Mouse (Mus musculus): ENCODE data around the gene Pdap1. TPM values are rescaled to one million over a fixed set of nuclear protein-coding genes. Genes with fewer than 3 reads are reported as not detected.
A peak's percentile ranks its signal among the peaks of the same experiment; 100 is the strongest.
"Not testable (repeated sequence)": the region's sequence is repeated elsewhere in the genome, so short reads cannot be mapped to it uniquely, and the experiment has no call there.

Gene Pdap1
- polyA plus RNA-seq, 1 experiment from 2014 or later: 60.9 TPM

DNA sequence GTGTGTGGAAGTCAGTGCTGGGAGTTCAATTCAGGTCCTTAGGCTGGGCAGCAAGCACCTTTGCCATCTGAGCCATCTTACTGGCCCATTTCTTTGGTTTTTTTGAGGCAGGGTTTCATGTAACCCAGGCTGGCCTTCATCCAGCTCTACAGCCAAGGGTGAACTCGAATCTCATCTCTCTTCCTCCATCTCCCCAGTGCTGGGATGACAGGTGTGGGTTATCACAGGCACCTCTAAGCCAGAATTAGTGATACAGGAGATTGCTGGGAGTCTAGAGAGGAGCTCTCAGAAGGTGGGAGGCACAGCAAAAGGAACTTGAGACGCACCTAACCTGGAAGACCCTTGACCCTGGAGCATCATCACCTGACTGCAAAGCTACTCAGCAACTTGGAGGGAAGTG is 26.6 kb downstream of the Pdap1 start:
- Histone ChIP-seq H3K27ac (replicated peaks in 1 of 2; ENCODE audit: control insufficient read depth in 1 of 2, insufficient read depth in 1 of 2, low read depth in 2 of 2, low read length in 2 of 2) (no peak overlapping the region), H3K27me3 (ENCODE audit: control insufficient read depth, insufficient read depth, low read length) (no peaks in the 10 kb centered on the region), H3K9me3 (ENCODE audit: control insufficient read depth, low read length) (no peaks in the 10 kb centered on the region), H3K36me3 (ENCODE audit: control insufficient read depth, insufficient read depth, low read length) (peaks cover 23% of the 10 kb centered on the region), H3K4me3 (ENCODE audit: control insufficient read depth in 1 of 2, insufficient read depth in 1 of 2, low read depth in 1 of 2, low read length in 2 of 2) (peak overlapping the region; percentile 54 to 87; a peak in 2 of 4 replicates), H3K9ac (ENCODE audit: low read length) (peak overlapping the region; percentile 82; the same call in 1 of the 2 replicates), H3K4me1 (ENCODE audit: control insufficient read depth in 2 of 2, insufficient read depth in 2 of 2, low read length in 2 of 2) (peaks cover 7 to 14% of the 10 kb centered on the region in 2 experiments; a peak in 1 of 4 replicates), H3K4me2 (ENCODE audit: low read length) (peak overlapping the region; percentile 89)
- WGBS: 27% methylated on average over 2 of the region's 2 CpGs
- no peak for ATAC-seq (ENCODE audit: insufficient number of reproducible peaks, insufficient read depth, low FRiP score, low read depth)

DNA sequence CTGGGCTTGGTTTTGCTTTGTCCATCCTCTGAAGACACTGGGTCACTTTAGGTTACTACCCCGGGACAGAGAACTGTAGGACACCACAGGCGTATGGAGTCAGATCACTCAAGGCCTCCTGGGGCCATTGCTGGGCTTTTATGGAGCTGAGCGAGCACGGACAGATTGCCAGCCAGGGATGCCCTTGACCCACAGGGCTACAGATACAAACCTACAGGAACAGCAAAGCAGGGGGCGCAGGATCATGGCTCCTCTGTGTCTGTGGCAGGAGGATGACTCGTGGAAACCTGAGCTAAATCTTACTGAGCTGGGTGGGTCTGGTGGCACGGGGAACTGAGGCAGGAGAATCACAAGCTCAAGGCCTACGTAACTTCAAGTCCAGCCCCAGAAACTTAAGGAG is 27.5 kb downstream of the Pdap1 start:
- Histone ChIP-seq H3K4me3 (ENCODE audit: control insufficient read depth in 1 of 2, insufficient read depth in 1 of 2, low read depth in 1 of 2, low read length in 2 of 2) (no peak overlapping the region), H3K9ac (ENCODE audit: low read length) (no peak overlapping the region), H3K27me3 (ENCODE audit: control insufficient read depth, insufficient read depth, low read length) (no peaks in the 10 kb centered on the region), H3K36me3 (ENCODE audit: control insufficient read depth, insufficient read depth, low read length) (peaks cover 32% of the 10 kb centered on the region), H3K4me1 (ENCODE audit: control insufficient read depth in 2 of 2, insufficient read depth in 2 of 2, low read length in 2 of 2) (peaks cover 7 to 14% of the 10 kb centered on the region in 2 experiments; a peak in 1 of 4 replicates), H3K27ac (replicated peaks in 1 of 2; ENCODE audit: control insufficient read depth in 1 of 2, insufficient read depth in 1 of 2, low read depth in 2 of 2, low read length in 2 of 2) (no peak overlapping the region), H3K9me3 (ENCODE audit: control insufficient read depth, low read length) (no peaks in the 10 kb centered on the region), H3K4me2 (ENCODE audit: low read length) (no peak overlapping the region)
- ATAC-seq (ENCODE audit: insufficient number of reproducible peaks, insufficient read depth, low FRiP score, low read depth): no peak
- 82% methylated on average over 8 of the region's 8 CpGs for WGBS

DNA sequence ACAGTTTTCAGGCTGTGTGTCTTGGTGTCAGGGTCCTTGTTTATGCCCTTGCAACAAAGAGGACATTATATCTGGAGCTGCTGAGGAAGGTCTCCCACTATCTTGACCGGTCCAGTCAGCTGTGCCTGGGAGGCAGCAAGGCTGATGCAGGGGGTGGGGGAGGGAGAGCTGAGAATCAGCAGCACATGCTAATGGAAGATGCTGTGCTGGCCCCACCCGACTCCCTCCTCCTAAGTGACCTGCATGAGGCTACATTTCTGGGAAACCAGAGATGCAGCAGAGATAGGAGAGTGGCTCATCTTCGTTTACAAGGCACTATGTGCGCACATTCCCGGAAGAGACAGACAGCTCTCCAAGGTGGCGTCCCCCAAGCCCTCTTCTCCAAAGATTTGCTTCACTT is 29.6 kb downstream of the Pdap1 start:
- peaks cover 3 to 6% of the 10 kb centered on the region in 2 experiments; a peak in 1 of 4 replicates for H3K4me1 ChIP-seq (ENCODE audit: control insufficient read depth in 2 of 2, insufficient read depth in 2 of 2, low read length in 2 of 2)
- 80% methylated on average over 6 of the region's 6 CpGs for WGBS
- no peak for ATAC-seq (ENCODE audit: insufficient number of reproducible peaks, insufficient read depth, low FRiP score, low read depth)

GRCm38 (mm10) chr5:145105694-145106275 is 34.3 kb downstream of the Pdap1 start:
- WGBS: 82% methylated on average over 9 of the region's 9 CpGs
- no peak overlapping the region for H3K4me2 ChIP-seq (ENCODE audit: low read length)
- H3K36me3 ChIP-seq (ENCODE audit: control insufficient read depth, insufficient read depth, low read length): peaks cover 99% of the 10 kb centered on the region
- H3K27me3 ChIP-seq (ENCODE audit: control insufficient read depth, insufficient read depth, low read length): no peaks in the 10 kb centered on the region
- H3K27ac ChIP-seq (replicated peaks in 1 of 2; ENCODE audit: control insufficient read depth in 1 of 2, insufficient read depth in 1 of 2, low read depth in 2 of 2, low read length in 2 of 2): no peak overlapping the region
- no peaks in the 10 kb centered on the region for H3K4me1 ChIP-seq (ENCODE audit: control insufficient read depth in 2 of 2, insufficient read depth in 2 of 2, low read length in 2 of 2)
- H3K9ac ChIP-seq (ENCODE audit: low read length): no peak overlapping the region
- H3K4me3 ChIP-seq (ENCODE audit: control insufficient read depth in 1 of 2, insufficient read depth in 1 of 2, low read depth in 1 of 2, low read length in 2 of 2): no peak overlapping the region
- ATAC-seq (ENCODE audit: insufficient number of reproducible peaks, insufficient read depth, low FRiP score, low read depth): no peak
- H3K9me3 ChIP-seq (ENCODE audit: control insufficient read depth, low read length): no peaks in the 10 kb centered on the region

More for the DNA sequence above, 29.6 kb downstream of the Pdap1 start:
- Histone ChIP-seq H3K36me3 (ENCODE audit: control insufficient read depth, insufficient read depth, low read length) (peaks cover 53% of the 10 kb centered on the region), H3K9me3 (ENCODE audit: control insufficient read depth, low read length) (no peaks in the 10 kb centered on the region), H3K27me3 (ENCODE audit: control insufficient read depth, insufficient read depth, low read length) (no peaks in the 10 kb centered on the region), H3K4me2 (ENCODE audit: low read length) (no peak overlapping the region), H3K4me3 (ENCODE audit: control insufficient read depth in 1 of 2, insufficient read depth in 1 of 2, low read depth in 1 of 2, low read length in 2 of 2) (no peak overlapping the region), H3K27ac (replicated peaks in 1 of 2; ENCODE audit: control insufficient read depth in 1 of 2, insufficient read depth in 1 of 2, low read depth in 2 of 2, low read length in 2 of 2) (no peak overlapping the region), H3K9ac (ENCODE audit: low read length) (no peak overlapping the region)

GRCm38 (mm10) chr5:145104328-145104727 is 35.7 kb downstream of the Pdap1 start:
- H3K27me3 ChIP-seq (ENCODE audit: control insufficient read depth, insufficient read depth, low read length): no peaks in the 10 kb centered on the region
- no peaks in the 10 kb centered on the region for H3K9me3 ChIP-seq (ENCODE audit: control insufficient read depth, low read length)
- no peak overlapping the region for H3K27ac ChIP-seq (replicated peaks in 1 of 2; ENCODE audit: control insufficient read depth in 1 of 2, insufficient read depth in 1 of 2, low read depth in 2 of 2, low read length in 2 of 2)
- H3K9ac ChIP-seq (ENCODE audit: low read length): no peak overlapping the region
- no peak overlapping the region for H3K4me2 ChIP-seq (ENCODE audit: low read length)
- no peak for ATAC-seq (ENCODE audit: insufficient number of reproducible peaks, insufficient read depth, low FRiP score, low read depth)
- 90% methylated on average over 9 of the region's 9 CpGs for WGBS
- peaks cover 100% of the 10 kb centered on the region for H3K36me3 ChIP-seq (ENCODE audit: control insufficient read depth, insufficient read depth, low read length)
- H3K4me3 ChIP-seq (ENCODE audit: control insufficient read depth in 1 of 2, insufficient read depth in 1 of 2, low read depth in 1 of 2, low read length in 2 of 2): no peak overlapping the region
- no peaks in the 10 kb centered on the region for H3K4me1 ChIP-seq (ENCODE audit: control insufficient read depth in 2 of 2, insufficient read depth in 2 of 2, low read length in 2 of 2)

GRCm38 (mm10) chr5:145102706-145103105 is 37.3 kb downstream of the Pdap1 start:
- no peak overlapping the region for H3K4me2 ChIP-seq (ENCODE audit: low read length)
- H3K27me3 ChIP-seq (ENCODE audit: control insufficient read depth, insufficient read depth, low read length): no peaks in the 10 kb centered on the region
- H3K4me1 ChIP-seq (ENCODE audit: control insufficient read depth in 2 of 2, insufficient read depth in 2 of 2, low read length in 2 of 2): no peaks in the 10 kb centered on the region
- H3K9me3 ChIP-seq (ENCODE audit: control insufficient read depth, low read length): no peaks in the 10 kb centered on the region
- no peak overlapping the region for H3K9ac ChIP-seq (ENCODE audit: low read length)
- H3K4me3 ChIP-seq (ENCODE audit: control insufficient read depth in 1 of 2, insufficient read depth in 1 of 2, low read depth in 1 of 2, low read length in 2 of 2): no peak overlapping the region
- 77% methylated on average over 4 of the region's 4 CpGs for WGBS
- H3K36me3 ChIP-seq (ENCODE audit: control insufficient read depth, insufficient read depth, low read length): peaks cover 100% of the 10 kb centered on the region
- ATAC-seq (ENCODE audit: insufficient number of reproducible peaks, insufficient read depth, low FRiP score, low read depth): no peak
- no peak overlapping the region for H3K27ac ChIP-seq (replicated peaks in 1 of 2; ENCODE audit: control insufficient read depth in 1 of 2, insufficient read depth in 1 of 2, low read depth in 2 of 2, low read length in 2 of 2)

DNA sequence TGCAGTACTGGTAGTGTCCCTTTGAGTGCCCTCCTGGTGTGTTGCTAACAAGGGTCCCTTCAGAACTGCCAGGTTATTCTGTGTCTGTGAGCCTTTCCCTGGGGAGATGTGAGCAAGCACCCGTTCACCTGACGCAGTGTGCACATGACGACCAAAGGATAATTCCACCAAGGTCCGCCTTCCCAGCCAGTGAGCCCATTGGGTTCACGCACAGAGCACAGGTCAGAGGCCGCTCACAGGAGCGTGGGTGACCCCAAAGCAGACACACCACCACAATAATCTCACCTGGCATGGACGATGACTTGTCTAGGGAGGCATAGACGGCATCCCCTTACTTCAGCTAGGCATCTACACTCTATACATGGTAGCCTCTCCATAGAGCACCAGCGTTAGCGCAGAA is 38.6 kb downstream of the Pdap1 start:
- not testable (repeated sequence) for H3K4me1 ChIP-seq (ENCODE audit: control insufficient read depth in 2 of 2, insufficient read depth in 2 of 2, low read length in 2 of 2); ATAC-seq (ENCODE audit: insufficient number of reproducible peaks, insufficient read depth, low FRiP score, low read depth); H3K27ac ChIP-seq (replicated peaks in 1 of 2; ENCODE audit: control insufficient read depth in 1 of 2, insufficient read depth in 1 of 2, low read depth in 2 of 2, low read length in 2 of 2); H3K9ac ChIP-seq (ENCODE audit: low read length); H3K9me3 ChIP-seq (ENCODE audit: control insufficient read depth, low read length); H3K4me2 ChIP-seq (ENCODE audit: low read length); H3K4me3 ChIP-seq (ENCODE audit: control insufficient read depth in 1 of 2, insufficient read depth in 1 of 2, low read depth in 1 of 2, low read length in 2 of 2); H3K27me3 ChIP-seq (ENCODE audit: control insufficient read depth, insufficient read depth, low read length)
- 95% methylated on average over 11 of the region's 11 CpGs for WGBS
- peaks cover 100% of the 10 kb centered on the region for H3K36me3 ChIP-seq (ENCODE audit: control insufficient read depth, insufficient read depth, low read length)

- 98% methylated on average over 9 of the region's 9 CpGs for WGBS
- no peaks in the 10 kb centered on the region for H3K9me3 ChIP-seq (ENCODE audit: control insufficient read depth, low read length)
- ATAC-seq (ENCODE audit: insufficient number of reproducible peaks, insufficient read depth, low FRiP score, low read depth): no peak
- no peak overlapping the region for H3K4me2 ChIP-seq (ENCODE audit: low read length)
- no peak overlapping the region for H3K27ac ChIP-seq (replicated peaks in 1 of 2; ENCODE audit: control insufficient read depth in 1 of 2, insufficient read depth in 1 of 2, low read depth in 2 of 2, low read length in 2 of 2)
- H3K9ac ChIP-seq (ENCODE audit: low read length): no peak overlapping the region
- no peak overlapping the region for H3K4me3 ChIP-seq (ENCODE audit: control insufficient read depth in 1 of 2, insufficient read depth in 1 of 2, low read depth in 1 of 2, low read length in 2 of 2)
- H3K36me3 ChIP-seq (ENCODE audit: control insufficient read depth, insufficient read depth, low read length): peaks cover 100% of the 10 kb centered on the region
- H3K27me3 ChIP-seq (ENCODE audit: control insufficient read depth, insufficient read depth, low read length): no peaks in the 10 kb centered on the region
- H3K4me1 ChIP-seq (ENCODE audit: control insufficient read depth in 2 of 2, insufficient read depth in 2 of 2, low read length in 2 of 2): no peaks in the 10 kb centered on the region
Measured at GRCm38 (mm10) chr5:145100960-145101359, 39.1 kb downstream of the Pdap1 start.

Data from heart, embryonic 14.5 days (tissue).